Mouse (Mus musculus) megakaryocyte progenitor cell, adult 5-6 weeks (primary cell): ENCODE results near the gene Mmp12. TPM values are rescaled to one million over a fixed set of nuclear protein-coding genes. Genes with fewer than 3 reads are reported as not detected.
"Not testable (repeated sequence)": the region's sequence is repeated elsewhere in the genome, so short reads cannot be mapped to it uniquely, and the experiment has no call there.

Experiments used
- ATAC-seq: replicated peaks from 2 replicates; pipeline ENCODE4 v1.8.0; 2016; ENCODE audit warnings: mild to moderate bottlenecking, moderate TSS enrichment, inconsistent platforms; ENCODE audit not compliant: poor library complexity
- total RNA-seq, 2 experiments: library from RNA; stranded (forward) in 1 of 2; stranded (reverse) in 1 of 2; fragments of 157-497, 149-512 nt in 1 of 2; fragments of 200-1000 nt in 1 of 2; gene quantifications; 2 replicates each; pipeline versions ENCODE4 v1.2.3 to v1.2.4; 2015 to 2017

Gene Mmp12
- total RNA-seq (2015) = not detected in 2 replicates
- total RNA-seq (2017) = not detected in 2 replicates

GRCm38 (mm10) chr9:7344107-7344506 lies at the start of gene Mmp12:
Mmp12 (plus strand) TSS chr9:7344381.
- peak; percentile 63 for ATAC-seq

DNA sequence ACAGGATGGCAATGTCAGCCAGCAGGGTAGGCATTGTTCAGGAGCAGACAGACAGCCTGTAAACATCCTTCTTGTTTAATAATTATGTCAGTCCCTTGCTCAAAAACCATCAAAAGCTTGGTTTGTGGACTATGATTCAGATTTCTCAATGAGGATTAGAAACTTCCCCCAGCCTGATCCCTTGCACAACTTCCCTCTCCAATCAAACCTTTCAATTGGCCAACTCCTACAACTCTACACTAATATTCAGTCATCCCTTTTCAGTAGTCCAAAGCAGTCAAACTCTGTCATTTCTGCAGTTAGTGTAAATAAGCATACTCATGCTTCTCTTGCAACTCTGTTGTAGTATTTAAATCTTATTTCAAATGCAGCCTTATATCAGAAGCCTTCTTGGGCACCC lies 12.3 kb upstream of the Mmp12 start:
- peak; percentile 90 for ATAC-seq

- no peak; the same call in 1 of the 2 replicates for ATAC-seq
Measured at GRCm38 (mm10) chr9:7335766-7336680, 8.2 kb upstream of the Mmp12 start.

DNA sequence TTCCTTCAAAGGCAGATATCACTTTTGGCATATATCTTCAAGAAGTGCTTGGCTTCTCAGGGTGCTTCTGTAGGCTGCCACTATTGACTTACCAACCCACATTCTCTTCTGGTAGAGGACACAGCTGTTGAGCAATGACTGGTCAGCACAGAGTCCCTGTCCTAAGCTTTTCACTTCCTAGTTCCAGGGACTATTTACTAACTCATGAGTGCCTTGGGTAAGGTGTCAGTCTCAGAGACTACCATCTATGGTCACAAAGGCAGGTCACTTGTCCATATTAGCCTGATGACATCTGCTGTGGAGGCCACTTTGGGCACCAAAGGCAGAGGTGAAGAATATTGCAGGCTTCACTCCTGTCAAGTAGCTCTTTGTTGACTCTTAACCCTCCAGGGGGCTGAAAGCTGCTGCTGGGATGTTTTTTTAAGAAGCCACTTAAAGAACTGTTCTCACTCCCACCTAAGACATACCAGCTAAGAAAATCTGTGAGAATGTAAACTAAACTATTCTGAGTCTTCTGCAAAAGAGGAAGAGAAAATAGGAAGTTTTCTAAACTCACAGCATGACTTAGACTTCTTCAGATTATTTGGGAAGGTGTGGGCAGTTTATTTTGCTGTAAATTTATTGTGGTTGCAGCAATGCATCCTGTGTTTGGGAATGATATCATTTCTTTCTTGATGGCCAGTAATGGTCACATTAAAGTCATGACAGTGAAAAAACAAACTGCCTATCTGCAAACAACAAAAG lies 7.3 kb upstream of the Mmp12 start:
- peak; percentile 79 for ATAC-seq

DNA sequence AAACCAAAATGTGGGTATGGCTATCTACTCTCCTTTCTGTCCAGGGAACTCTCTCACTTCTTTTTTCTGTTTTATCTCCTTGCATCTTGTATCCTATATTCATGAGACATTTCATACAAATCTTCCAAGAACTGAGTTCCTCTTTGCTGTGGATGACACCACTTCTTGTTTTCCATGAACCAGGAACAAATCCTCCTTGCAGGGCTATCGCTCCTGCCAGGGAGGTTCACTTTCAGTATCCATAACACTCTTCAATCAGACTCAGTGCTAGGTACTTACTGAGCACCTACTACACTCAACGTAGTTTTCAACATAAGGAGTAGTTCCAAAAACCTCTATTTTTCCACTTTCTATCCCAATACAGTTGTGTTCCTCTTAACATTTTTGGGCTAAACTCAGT lies 1.3 kb downstream of the Mmp12 start:
- peak; percentile 68 for ATAC-seq

DNA sequence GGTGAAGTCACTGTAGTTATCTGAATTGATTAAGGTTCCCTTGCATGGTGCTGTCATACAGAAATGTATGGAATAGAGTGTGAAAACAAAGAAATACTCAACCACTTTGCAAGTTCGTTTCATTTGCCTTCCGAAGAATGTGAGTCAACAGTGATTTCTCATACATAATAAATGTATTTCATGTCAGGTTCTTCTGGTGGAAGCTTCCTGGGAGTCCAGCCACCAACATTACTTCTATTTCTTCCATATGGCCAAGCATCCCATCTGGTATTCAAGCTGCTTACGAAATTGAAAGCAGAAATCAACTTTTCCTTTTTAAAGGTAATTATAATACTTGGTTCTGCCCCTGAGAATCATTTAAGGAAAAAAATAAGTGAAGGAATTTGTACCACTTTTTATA lies 10.4 kb downstream of the Mmp12 start:
- ATAC-seq = no peak

DNA sequence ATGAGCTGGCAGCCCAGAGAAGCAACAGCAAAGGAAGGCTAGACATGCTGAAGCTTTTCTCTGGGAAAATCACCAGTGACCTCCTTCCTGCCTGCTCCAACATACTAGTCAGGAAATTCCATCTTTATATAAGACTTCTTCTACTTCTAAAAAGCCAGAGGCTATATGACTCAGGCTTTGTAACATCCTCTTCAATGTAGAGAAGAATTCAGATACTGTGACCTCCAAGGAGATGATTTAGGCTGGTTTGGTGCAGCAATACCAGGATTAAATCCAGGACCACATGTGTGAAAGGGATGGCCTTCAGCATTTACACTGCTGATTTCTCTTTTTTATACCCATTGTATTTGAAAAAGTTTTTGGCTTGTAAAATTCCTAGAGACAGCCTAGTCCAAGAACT lies 43.8 kb downstream of the Mmp12 start, which contains the start of gene Mmp1b:
Gene Mmp1b, minus strand, starts transcription at position 101 of the 400 bp plus-strand sequence.
- no peak for ATAC-seq

- not testable (repeated sequence) for ATAC-seq
Measured at GRCm38 (mm10) chr9:7396556-7396955, 52.4 kb downstream of the Mmp12 start.

Other genes with a start within 250 kb of the Mmp12 start
- 4.8 and 5.8 TPM in 2 replicates for gene Dync2h1, start 159.9 kb upstream of the Mmp12 start, total RNA-seq (2015)
- 3.5 and 7.4 TPM in 2 replicates for gene Dync2h1, start 159.9 kb upstream of the Mmp12 start, total RNA-seq (2017)
- gene Dcun1d5, start 159.9 kb upstream of the Mmp12 start, total RNA-seq (2015) = 102 and 118 TPM in 2 replicates
- gene Dcun1d5, start 159.9 kb upstream of the Mmp12 start, total RNA-seq (2017) = 91.2 and 94.3 TPM in 2 replicates
- not detected in 2 replicates for gene Mmp13, start 71.9 kb upstream of the Mmp12 start, total RNA-seq (2015)
- not detected in 2 replicates for gene Mmp13, start 71.9 kb upstream of the Mmp12 start, total RNA-seq (2017)
- gene Mmp1b, start 43.7 kb downstream of the Mmp12 start, total RNA-seq (2015) = not detected in 2 replicates
- gene Mmp1b, start 43.7 kb downstream of the Mmp12 start, total RNA-seq (2017) = not detected in 2 replicates
- gene Mmp3, start 101.4 kb downstream of the Mmp12 start, total RNA-seq (2015) = not detected in 2 replicates
- gene Mmp3, start 101.4 kb downstream of the Mmp12 start, total RNA-seq (2017) = not detected in 2 replicates
- gene Mmp10, start 158.0 kb downstream of the Mmp12 start, total RNA-seq (2015) = not detected in 2 replicates
- not detected in 2 replicates for gene Mmp10, start 158.0 kb downstream of the Mmp12 start, total RNA-seq (2017)
- gene Mmp8, start 214.1 kb downstream of the Mmp12 start, total RNA-seq (2015) = 15.8 and 18.2 TPM in 2 replicates
- gene Mmp8, start 214.1 kb downstream of the Mmp12 start, total RNA-seq (2017) = 13.2 and 18.4 TPM in 2 replicates
- gene Mmp27, start 227.0 kb downstream of the Mmp12 start, total RNA-seq (2015) = not detected in 2 replicates
- 0.25 TPM in 1 of 2 replicates, not detected in the other for gene Mmp27, start 227.0 kb downstream of the Mmp12 start, total RNA-seq (2017)